Mouse (Mus musculus) heart, postnatal 14 days (tissue): Measurements from ENCODE around the gene Gm28551. TPM values are rescaled to one million over a fixed set of nuclear protein-coding genes. Genes with fewer than 3 reads are reported as not detected.
"Not testable (repeated sequence)": the region's sequence is repeated elsewhere in the genome, so short reads cannot be mapped to it uniquely, and the experiment has no call there.

Experiments
- DNase-seq, 2 experiments: peaks; one replicate each; pipeline ENCODE4 v3.0.0; 2021 to 2022
- intact Hi-C: fragments of 180-260 bp; cut with DNase I; formaldehyde crosslinking; loops from one replicate; pipeline ENCODE4 v1.15.1; 2025
- long read RNA-seq, 2 experiments: library from polyadenylated mRNA; stranded (forward); transcript quantifications; one replicate each; pipeline ENCODE4 v2.0.0; 2021
- total RNA-seq, 2 experiments: library from RNA; stranded (reverse); gene quantifications; 2 replicates each; pipeline ENCODE4 v1.2.3; 2021

Gene Gm28551
- total RNA-seq, result under 1 TPM in 1 of 2 experiments, not detected in 1; 0.07 TPM
- long read RNA-seq, experiment 1, partial matches to known transcripts, result 0 of 1 reads
- long read RNA-seq, experiment 1, other reads (novel, unspliced or antisense), result 1 of 1 reads
- long read RNA-seq, experiment 2, partial matches to known transcripts, result 0 of 1 reads
- long read RNA-seq, experiment 2, other reads (novel, unspliced or antisense), result 0 of 1 reads

DNA sequence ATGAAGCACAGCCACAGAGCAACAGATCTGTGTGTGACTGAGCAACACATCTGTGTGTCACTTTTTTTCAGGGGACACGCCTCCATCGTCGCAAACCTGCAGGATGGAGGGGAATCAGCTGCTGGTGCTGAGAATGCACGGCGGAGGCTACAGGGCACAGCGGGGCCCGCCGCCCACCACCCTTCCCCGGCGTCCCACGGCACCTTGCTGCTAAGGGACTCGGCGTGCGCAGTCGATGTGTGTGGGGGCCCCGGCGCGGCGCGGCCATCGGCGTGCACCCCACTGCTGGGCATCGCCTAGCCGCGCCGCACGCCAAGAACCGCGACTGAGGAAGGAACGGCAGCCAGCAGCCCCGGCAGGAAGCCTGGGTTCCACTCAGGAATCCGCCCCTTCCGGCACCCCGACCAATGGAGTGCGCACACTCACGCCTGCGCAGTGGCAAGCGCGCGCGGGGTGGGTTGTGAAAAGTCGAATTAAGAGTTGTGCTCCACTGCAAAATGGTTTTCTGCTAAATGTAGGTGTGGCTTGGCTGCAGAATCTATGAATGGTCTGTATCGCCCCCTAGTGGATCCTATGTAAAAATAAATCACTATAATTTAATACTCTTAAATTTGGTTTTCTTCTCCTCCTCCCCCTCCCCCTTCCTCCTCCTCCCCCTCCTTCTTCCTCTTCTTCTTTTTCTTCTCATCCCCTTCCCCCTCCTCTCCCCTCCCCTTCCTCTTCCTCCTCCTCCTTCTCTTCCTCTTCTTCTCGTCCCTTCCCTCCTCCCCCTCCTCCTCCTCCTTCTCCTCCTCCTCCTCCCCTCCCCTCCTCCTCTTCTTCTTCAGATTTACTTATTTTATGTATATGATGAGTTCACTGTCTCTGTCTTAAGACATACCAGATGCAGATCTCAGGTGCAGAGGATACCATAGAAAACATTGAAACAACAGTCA is at the start of gene Gm28551, which contains the start of the genes Asdurf and Asnsd1:
Gene Gm28551 (minus strand): TSS at position 341 of the 935 bp plus-strand sequence.
Gene Asdurf (minus strand): TSS at position 293 of the 935 bp plus-strand sequence.
Gene Asnsd1 (minus strand): TSS at position 426 of the 935 bp plus-strand sequence.
- peak; percentile 98 to 99 for DNase-seq
- intact Hi-C loops, result loop anchor here (2.0 to 10.0 kb wide), 3 partner anchors 35 to 300 kb away; partner anchors contain the start of genes Gm28778, Ormdl1 and Pms1

- intact Hi-C loops, result not testable (repeated sequence)
Observed at GRCm38 (mm10) chr1:53393936-53394760, 41.7 kb upstream of the Gm28551 start.

GRCm38 (mm10) chr1:53388762-53389161 is 36.3 kb upstream of the Gm28551 start:
- no peak for DNase-seq
- intact Hi-C loops, result no loop called here

More at GRCm38 (mm10) chr1:53393936-53394760, 41.7 kb upstream of the Gm28551 start:
- DNase-seq, result peak; percentile 13 to 24

DNA sequence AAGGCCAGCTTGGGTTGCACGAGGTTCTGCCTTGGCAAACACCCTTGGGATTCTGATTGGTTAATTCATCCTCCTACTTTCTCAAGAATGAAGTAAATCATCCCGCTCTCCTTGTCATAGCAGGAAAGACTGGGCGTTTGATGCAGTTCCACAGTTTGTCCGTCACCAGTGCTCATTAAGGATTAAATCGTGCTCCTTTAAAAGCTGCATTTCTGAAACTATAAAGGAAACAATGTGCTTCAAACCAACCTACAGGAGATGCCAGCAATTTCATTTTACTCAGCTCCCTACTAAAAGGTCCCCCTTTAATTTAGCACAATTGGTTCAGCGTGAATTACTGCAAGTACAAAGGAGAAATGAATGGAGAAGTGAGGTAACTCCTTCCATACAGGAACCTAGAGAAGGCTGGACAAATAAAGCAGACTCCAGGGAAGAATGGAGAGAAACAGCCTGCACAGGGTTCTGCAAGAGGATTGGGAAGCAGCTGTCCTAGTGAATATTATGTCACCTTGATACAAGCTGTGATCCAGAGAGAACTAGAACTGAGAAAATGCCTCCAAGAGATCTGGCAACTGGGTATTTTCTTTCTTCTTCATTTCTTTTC is 31.7 kb upstream of the Gm28551 start:
- intact Hi-C loops, result no loop called here

DNA sequence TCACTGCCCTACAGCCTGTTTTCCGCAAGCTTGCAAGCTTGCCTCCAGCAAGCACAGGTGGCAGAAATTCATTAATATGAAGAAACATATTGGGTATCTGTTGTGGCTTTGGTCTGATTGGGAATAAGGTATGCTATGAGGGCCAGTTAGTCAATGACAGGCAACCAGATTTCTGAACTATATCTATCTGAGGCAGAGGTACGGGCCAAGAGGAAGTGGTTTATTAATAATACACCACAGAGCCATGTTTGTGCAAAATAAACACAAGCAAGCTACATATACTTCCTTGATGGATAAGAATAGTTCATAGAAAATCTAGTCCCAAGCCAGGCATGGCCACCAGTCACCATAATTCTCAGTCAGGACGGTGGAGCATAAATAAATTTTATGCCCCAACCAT is 25.3 kb upstream of the Gm28551 start:
- intact Hi-C loops, result no loop called here

More for the DNA sequence above, 31.7 kb upstream of the Gm28551 start:
- no peak for DNase-seq

DNA sequence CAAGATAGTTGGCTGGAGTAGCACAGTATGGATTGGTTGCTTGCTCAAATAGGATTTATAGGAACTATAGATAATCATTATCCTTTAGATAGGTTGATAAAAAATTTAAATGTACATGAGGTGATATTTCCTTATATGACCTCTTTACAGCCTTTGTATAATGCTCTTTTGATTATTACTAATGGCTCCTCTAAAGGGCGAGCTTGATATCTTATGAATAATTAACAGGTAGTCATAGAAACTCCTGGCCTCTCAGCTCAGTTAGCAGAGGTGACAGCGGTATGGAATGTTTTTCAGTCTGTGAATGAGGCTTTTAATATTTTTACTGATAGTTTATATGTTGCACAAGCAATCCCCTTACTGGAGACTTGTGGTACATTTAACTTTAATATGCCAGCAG is 23.5 kb upstream of the Gm28551 start:
- intact Hi-C loops, DNase-seq: not testable (repeated sequence)

More for the DNA sequence above, 25.3 kb upstream of the Gm28551 start:
- DNase-seq, result no peak

- DNase-seq, result no peak
- intact Hi-C loops, result loop anchor here (10.0 kb wide), 1 partner anchor 64 kb away; the partner anchor contains the start of genes Gm28778, Ormdl1 and Pms1
Observed at GRCm38 (mm10) chr1:53358988-53359387, 6.5 kb upstream of the Gm28551 start.

- no peak for DNase-seq
- intact Hi-C loops, result no loop called here
Observed at GRCm38 (mm10) chr1:53341071-53341470, 11.4 kb downstream of the Gm28551 start.

- DNase-seq, intact Hi-C loops: not testable (repeated sequence)
Observed at GRCm38 (mm10) chr1:53337403-53337802, 15.1 kb downstream of the Gm28551 start.

- DNase-seq, result no peak
- intact Hi-C loops, result no loop called here
Observed at GRCm38 (mm10) chr1:53335465-53335864, 17.0 kb downstream of the Gm28551 start.

DNA sequence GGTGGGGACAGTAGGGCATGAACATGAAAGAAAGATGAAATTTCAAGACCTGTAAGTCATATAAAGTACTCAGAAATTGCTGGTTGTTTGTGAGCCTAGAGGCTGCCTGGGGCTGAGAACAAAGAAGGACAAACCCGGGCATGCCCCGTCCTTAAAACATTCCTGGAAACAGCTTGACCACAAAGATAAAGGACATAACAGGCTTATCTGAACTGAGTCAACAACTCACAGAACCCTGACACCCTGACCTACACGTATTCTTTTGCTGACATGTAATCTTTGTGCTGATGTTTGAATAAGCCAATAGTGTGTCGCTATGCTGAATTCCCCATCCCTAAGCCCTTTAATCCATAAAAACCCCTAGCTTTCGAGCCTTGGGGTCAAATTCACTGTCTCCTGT is 18.9 kb downstream of the Gm28551 start:
- DNase-seq, intact Hi-C loops: not testable (repeated sequence)

DNA sequence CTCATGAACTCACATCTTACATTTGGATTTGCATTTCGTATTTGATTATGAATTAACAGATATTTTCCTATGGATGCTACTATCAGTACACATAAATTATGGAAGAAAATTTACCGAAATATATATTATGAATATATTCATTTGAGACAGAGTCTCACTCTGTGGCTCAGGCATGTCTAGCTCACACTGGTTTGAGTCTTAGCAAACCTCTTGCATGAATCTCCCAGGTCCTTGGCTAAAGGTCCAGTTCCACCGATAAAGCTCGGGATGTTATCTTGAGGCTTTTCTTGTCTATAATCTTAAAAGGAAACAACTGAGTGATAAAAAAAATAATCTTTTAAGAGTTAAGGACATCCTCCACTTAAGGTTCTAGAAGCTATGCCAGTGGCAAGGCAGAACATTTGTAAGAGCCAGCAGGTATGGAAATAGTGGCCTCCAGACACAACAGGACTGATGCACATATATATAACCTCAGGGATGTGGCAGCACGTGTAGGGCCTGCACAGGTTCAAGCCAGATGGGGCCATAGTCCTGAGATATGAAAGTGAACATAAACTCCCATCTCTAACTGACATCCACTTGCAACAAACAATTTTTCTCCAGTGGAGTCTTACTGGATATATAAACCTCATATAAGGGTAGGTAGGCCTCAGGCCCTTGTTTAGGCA is 27.5 kb downstream of the Gm28551 start:
- DNase-seq, result no peak
- intact Hi-C loops, result no loop called here

- intact Hi-C loops, result no loop called here
- DNase-seq, result no peak
Observed at GRCm38 (mm10) chr1:53324277-53324676, 28.2 kb downstream of the Gm28551 start.

DNA sequence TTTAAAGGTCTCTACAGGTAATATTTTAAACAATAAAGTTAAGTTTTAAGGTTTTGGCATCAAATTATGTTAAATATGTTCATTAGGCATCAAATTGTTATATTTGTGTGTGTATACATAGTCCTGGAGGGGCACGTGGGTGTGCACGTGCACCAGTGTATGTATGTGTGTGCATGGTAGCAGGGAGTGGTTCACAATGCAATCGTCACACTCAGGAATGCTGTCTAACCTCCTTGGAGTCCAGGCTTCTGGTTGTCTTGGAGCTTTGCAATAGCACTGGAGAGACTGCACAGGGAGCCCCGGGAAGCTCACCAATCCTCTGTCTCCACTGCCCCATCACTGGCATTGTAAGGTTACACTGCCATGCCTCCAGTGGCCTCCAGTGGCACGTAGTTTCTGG is 29.2 kb downstream of the Gm28551 start:
- intact Hi-C loops, result no loop called here
- no peak for DNase-seq

GRCm38 (mm10) chr1:53321662-53322344 is 30.7 kb downstream of the Gm28551 start:
- no peak for DNase-seq
- intact Hi-C loops, result no loop called here

- peak; percentile 87 to 90 for DNase-seq
- intact Hi-C loops, result no loop called here
Observed at GRCm38 (mm10) chr1:53312989-53313967, 39.2 kb downstream of the Gm28551 start, which contains the start of gene Osgepl1. Osgepl1 (plus strand) TSS chr1:53313624.

DNA sequence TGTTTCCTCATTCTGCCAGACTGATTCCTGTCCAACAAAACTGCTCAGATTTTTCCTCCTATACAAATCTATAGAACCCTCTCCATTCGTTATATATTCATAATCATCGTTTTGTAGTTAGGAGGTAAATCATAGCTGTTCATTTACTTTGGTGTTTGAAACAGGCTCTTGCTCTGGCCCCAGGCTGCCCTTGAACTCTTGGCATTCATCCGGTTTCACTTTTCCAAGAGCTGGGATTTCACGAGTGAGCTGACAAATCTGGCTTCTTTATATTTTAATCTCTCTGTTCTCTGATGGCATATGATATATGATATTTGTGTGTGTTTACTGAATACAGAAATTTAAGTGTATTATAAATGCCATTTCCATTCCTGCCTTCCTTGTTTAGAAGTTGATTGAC is 52.0 kb downstream of the Gm28551 start:
- intact Hi-C loops, result no loop called here
- no peak for DNase-seq
